Mouse (Mus musculus): Measurements from ENCODE around the gene Acss1.

The Acss1 gene

DNA sequence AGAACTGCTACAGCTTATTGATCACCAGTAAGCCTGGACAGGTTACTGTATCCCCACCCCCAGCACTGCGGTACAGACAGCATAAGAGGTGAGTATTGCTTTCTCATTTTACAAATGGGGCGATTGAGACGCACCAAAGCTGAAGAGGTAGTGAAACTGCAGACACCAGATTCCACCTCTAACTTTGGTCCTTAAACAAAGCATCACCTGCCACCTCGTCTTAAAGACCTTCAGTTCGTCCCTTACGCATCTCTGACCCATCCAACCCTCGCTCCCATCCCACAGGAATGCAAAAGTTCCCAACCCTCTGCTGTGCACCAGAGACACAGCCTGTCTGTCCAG lies 1.6 kb downstream of the Acss1 start:
- no peak for DNase-seq (ENCODE audit: low read depth, low spot score)

DNA sequence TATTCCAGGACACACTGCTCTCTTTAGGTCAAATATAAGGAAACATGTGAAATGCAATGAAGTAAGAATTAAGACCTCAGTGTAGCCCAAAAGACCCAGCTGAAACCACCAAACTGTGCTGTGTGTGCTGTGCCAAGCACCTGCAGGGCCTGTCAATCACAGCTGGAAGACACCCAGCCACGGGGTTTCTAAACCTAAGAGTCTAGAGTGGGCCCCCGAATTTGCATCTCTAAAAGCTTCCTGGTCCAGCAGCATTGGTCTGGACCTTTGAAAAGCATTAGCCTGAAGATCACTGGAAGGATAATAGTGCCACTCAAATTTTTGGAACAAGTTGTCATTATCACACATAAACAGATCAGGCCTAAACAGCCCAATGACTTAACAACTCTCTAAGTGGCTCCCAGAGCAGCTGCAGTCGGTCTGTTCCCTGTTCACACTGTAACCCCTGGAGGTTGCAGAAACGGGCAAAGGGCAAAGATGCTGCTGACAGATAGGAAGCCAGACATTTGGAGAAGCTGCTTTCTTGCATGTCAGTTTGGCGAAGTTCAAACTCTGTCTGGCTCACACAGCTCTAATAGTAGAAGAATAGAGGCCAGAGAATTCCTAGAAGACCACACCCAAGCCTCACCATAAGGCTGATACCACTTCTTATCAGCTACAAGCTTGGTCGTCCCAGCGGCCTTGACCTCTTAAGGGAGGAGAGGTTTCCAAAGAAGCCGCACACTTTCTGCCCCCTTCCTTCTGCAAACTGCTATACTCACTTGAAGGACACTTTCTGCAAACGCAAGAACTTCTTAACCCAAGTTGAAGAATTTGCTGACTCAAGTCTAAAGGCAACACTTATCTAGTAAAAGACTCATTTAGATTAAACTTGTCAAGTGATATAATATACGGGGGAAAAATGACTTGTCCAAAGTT lies 2.5 kb downstream of the Acss1 start:
- DNase-seq (ENCODE audit: low read depth, low spot score): no peak

DNA sequence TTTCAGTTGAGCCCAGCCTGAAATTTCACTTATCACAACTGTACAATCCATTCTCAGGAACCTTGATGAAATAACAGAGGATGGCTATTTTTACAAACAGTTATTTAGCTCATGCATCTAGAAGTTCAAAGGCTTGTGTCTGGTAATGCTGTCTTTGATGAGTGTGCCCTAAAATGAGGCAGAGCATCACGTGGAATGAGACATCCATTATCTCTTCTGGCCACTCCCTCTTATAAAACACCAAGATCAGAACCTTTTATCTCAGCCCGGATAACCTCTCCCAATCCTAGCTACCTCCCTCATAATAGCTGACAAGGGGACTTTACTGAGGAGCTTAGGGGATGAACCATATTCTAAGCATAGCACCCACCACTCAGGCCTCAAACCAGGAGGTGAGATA lies 3.3 kb downstream of the Acss1 start:
- no peak for DNase-seq (ENCODE audit: low read depth, low spot score)

DNA sequence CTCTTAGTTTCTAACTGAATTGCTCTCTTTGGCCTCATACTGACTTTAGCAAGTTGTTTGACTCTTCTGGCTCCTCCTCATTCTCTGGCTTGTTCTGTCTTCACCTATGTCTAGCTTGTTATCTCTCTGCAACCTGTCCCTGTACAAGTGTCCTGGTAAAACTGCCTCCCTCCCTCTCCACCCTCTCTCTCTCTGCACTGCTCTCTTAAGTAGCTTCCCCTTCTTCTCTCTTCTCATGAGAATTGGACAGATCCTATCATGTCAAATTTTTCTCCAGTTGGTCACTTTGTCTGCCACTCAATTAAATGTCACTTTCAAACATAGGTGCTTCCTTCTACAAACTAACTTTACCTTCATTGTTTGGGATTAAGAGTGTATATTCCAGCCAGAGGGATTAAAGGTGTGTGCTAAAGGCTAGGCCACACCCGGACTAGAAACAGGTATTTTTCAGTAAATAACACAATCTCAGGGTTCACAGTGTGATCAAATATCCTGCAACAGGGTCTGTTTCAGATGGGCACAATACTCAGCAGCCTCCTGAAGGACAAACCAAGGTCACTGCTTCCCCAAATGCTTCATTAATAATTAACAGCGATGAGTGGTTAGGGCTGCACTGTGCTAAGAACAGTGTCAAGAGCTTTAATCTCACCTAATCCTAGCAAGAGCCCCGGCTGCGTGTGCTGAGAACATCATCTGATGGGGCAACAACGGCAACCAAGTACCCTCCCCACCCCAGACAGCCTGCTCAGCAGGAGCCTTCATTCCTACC lies 4.0 kb downstream of the Acss1 start:
- DNase-seq (ENCODE audit: low read depth, low spot score): no peak

DNA sequence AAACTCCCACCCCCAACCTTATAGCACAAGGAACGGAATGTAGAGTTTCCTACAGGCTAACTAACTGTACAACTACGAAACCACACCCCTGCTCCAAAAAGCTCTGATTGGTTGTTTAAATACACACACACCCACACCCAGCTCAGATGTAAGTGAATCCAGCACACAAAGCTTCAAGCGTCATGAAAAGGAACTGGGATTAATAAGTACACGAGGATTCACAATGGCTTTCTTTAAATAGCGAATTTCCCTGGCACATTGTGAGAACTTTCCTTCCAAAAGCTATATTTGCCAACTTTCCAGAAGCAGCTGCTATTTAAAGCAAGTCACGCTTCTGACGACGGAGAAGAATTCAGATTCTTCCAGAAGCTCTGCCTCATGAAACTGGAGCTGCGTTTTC lies 5.0 kb downstream of the Acss1 start:
- peak; percentile 78 for DNase-seq (ENCODE audit: low read depth, low spot score)

DNA sequence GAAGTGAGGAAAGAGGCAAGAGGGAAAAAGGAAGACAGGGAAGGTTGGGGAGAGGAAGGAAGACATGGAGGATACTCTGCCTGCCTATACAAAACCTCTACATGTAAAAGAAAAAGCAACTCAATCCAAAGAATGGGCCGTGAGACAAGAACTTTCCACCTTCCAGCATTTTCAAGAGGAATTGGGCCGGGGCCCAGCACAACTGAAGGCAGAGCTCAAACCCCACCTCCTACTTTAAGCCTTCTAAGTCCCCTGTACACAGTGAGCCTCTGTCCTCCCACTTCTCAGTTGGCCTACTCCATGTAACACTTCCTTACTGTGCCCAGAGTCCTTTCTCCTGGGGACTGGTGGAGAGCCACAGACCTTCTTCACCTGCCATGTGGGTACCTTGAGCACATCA lies 6.3 kb downstream of the Acss1 start:
- no peak for DNase-seq (ENCODE audit: low read depth, low spot score)

DNA sequence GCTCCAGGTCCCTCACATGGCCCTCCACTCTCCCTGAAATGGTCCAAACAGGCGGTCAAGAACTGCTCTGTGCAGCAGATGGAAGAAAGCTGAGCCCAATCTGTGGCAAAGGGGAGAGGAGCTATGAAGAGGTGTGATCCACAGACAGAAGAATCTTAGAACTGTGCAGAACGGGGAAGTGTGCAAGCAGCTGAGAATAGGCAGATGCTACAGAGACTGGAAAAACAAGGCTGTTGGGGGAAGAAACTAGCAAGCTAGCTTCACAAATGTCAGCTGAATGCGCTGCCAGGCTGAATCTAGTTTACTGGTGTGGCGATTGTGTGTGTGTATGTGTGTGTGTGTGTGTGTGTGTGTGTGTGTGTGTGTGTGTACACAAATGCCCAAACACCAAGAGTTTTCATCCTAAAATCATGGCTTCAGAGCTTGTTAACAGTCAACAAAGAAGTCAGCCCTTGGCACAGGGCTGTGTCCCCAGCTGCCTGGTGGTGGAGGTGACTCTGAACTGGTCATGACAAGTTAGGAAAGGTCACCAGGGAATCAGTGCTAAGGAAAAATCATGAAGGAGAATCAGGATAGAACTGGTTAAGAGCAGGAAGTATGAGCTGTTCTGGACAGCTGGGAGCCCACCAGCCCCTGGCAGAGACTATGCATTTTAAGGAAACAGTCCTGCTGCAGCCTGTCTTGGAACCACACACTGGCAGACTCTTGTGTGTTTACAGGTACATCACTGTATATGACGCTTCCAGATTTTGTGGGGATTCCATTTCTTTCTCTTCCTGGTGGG lies 7.4 kb downstream of the Acss1 start:
- DNase-seq (ENCODE audit: low read depth, low spot score): no peak

DNA sequence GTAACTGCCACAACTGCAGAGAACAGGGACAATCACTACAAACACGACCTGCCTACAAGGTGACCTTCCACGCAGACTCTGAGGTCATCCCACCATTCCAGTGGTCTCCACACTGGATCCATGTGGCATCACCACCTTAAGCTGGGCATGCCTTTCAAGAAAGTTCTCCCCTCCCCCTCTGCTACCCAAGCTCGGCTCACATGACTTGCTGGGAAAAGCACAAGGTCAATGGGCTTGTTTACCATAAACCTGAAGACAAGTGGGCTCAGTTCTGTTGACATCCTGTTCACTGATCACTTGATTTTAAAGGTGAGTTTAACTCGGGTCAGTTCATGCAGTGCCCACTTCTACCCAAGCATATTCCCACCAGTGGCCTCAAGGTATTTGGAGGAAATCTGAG lies 8.3 kb downstream of the Acss1 start:
- DNase-seq (ENCODE audit: low read depth, low spot score): no peak

DNA sequence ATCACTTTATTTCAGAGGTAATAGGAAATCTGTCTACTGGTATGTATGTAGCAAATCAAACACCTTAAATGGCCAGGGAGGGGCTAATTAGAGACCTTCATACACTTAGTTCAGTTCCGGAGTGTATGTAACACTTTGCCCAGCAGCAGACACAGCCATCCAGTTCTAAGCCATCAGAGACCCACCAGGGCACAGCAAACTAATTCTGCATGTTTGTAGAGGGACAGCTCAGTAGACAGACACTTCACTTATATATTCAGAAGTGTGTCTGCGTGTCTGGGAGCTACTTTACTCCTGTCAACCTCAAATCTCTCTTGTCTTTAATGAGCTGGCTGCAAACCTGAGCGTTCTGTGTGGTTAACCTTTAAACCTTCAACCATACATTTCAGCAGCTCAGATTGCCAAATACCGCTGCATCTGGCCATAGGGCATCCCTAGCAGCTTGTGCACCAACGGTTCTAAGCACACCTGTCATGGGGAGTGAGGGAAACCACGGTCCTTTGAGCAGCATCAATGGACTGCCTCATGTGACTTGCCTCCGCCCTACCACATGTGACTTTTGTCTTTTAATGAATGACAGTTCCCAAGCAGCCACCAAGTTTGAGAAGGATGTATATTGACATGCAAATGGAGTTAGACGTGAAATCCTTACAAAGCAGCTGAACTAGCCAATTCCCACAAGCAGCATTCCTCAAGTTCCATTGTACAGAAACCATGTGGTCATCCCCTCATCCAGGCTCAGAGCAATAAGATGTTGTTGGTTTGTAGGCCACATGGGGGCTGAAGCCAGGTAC lies 11.1 kb downstream of the Acss1 start:
- no peak for DNase-seq (ENCODE audit: low read depth, low spot score)

DNA sequence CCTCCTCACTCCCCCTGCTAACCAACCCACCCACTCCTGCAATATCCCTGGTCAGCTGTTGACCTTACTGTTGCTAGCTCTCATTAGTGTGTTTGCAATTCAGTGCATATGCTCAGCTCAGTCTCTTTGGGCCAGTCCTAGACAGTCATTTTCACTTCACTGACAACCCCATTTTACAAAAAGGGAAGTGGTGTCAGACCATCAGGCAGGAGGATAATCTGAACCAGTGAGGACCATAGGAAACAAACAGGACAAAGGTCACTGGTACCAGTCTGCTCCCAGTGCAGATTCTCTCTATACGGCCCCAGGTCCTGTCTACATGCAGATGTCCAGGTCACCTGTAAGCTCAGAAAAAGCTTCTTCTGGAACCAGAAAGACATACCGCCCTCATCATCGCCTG lies 12.2 kb downstream of the Acss1 start:
- DNase-seq (ENCODE audit: low read depth, low spot score): no peak

DNA sequence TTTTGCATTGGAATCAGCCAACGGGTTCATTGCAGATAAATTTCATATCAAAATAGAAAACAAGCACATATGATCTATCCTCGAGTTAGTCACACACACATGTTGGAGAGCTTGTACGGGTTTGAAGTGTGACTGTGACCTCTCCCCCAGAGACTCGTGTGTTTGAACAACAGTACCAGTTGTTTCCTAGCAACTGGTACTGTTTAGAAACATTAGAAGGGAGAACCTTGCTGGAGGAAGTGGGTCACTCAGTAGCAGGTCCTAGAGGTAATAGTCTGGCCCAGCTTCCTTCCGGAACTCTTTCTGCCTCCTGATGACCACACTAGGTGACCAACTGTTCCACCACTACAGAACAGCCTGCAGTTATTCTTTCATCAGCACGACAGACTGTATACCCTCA lies 13.0 kb downstream of the Acss1 start:
- peak; percentile 76 for DNase-seq (ENCODE audit: low read depth, low spot score)

DNA sequence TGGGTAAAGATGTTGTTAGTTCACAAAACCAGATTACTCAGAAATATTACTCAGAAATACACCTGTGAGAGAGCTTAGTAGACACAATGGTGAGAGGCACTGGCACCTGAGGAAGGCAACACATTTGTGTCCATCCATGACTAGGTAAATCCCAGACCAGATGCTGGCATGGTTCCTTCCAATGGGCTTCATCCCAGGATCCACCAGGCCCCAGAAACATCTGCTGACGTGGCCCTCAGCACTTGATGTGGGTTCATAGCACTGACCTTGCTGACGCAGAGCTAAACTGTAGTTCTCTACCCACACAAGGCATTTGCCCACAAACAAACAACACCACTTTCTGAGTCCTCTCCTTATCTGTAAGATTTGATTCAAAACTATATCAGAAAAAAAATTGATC lies 13.5 kb downstream of the Acss1 start:
- no peak for DNase-seq (ENCODE audit: low read depth, low spot score)

DNA sequence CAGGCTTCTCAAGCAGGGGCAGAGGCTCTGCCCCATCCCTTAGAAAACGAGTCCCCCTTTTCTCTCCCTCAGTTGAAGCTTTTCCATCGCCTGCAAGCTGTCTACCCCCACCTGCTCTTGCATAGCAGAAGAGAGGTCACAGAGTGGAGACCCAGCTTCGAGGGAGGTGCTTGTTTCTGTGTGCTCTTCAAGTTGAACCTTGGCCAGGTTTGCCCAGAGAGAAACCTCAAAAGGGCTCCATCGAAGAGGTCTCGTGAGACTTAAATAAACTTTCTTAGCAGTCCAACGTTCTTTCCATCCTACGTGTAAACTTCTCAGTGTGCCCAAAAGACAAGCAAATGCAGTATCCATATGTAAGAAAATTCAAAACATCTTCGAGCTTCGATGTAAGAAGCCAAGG lies 16.9 kb downstream of the Acss1 start:
- no peak for DNase-seq (ENCODE audit: low read depth, low spot score)

DNA sequence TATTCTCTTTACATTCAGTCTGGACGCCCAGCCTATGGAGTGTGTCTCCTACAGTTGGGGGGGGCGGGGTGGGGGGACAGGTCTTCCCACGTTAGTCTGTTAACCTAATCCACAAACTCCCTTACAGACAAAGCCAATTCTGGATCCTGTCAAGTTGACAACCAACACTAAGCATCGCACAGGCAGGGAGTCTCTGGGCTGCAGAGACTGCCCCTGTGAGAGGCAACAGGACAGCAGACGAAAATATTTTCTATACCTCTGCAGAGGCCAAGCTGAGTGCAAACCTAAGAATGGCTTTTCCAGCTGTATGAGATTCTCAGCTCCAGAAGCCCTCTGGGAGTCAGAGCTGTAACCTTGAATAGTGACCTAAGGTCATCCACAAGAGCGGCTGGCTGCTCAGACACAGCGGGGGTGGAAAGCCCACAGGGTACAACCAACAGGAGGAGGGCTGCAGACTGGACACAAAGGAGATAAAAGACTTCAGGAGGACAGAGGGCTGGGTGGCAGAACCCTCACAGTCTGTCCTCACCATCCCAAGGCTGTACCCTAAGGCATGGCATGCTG lies 17.7 kb downstream of the Acss1 start:
- DNase-seq (ENCODE audit: low read depth, low spot score): no peak

DNA sequence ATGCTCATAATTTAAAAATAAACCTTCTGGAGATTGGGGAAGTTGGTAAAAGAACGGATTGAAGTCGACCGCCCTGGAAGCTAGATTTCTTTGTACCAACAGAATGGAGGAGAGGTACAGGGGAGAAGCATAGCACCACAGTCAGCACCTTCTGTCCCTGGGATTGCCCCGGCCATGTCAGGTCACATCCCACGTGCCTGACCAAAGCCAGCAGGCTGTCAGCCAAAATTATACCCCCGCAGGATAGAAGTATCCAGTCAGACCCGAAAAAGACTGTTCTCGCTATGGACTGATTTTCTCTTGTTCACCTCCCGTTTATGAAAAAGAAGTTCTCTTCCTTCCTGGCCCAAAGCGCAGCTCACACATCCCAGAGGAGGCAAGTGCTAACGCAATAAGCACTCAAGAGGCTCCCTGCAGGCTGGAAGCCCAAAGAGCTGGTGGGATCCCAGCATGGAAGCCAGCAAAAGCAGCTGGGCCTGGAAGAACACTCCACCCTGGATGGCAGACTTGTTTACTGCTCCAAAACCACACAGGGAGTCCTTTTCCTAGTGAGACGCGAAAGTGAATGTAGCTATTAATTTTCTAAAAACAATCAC lies 19.9 kb downstream of the Acss1 start:
- peak; percentile 62 for DNase-seq (ENCODE audit: low read depth, low spot score)

DNA sequence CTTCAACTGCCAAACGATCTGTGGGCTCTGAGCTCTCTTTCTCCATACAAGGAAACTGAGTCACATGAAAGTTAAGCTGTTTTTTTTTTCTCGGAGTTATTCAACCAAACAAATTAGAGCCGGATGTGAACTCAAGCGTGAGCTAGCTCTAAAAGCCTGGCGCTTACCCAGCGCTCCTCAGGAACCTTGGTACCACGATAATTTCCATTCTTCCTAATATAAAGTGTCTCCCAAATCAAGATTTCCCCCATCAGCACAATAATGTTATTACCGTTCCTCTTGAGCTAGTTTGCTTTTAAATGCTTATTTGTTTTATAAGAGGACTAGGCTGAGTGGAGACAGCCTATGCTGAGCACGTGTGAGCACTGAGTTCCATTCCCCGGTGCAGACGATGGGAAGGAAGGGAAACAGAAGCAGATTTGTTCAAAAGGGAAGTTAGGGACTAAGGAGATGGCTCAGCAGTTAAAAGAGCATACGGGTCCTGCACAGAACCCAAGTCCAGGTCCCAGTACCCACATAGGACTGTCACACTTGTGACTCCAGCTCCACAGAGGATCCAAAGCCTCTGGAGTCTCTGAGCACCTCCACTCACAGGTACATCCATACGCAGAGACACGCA lies 20.5 kb downstream of the Acss1 start:
- no peak for DNase-seq (ENCODE audit: low read depth, low spot score)

DNA sequence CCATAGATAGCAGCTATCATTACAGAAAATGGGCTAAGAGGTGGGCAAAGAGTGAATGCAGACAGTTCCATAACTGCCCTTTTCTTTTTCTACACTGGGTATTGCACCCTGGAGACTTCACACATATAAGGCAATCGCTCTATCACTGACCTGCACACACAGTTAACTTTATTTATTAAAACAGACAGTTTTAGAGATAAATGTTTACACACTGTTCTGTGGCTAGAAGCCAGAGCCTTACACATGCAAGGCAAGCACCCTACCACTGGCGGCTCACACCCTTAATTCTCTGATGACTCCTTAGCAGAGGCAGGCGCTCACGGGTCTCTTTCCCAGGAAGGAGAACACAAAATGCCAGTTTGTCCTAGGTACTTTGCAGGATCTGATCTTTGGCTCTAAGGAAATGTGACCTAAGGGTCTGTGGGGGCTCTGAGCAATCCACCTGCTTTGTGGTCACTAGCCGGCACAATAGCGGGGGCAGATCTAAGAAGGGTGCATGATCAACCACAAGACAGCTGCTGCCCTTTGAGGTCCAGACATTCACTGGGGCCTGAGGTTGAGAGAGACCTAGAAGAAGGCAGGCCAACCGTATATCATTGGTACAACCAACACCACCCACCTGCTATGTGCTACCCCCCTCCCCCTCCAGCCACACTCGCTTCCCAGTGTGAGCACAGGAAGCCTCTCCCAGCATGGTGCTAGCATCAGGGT lies 21.7 kb downstream of the Acss1 start:
- no peak for DNase-seq (ENCODE audit: low read depth, low spot score)

DNA sequence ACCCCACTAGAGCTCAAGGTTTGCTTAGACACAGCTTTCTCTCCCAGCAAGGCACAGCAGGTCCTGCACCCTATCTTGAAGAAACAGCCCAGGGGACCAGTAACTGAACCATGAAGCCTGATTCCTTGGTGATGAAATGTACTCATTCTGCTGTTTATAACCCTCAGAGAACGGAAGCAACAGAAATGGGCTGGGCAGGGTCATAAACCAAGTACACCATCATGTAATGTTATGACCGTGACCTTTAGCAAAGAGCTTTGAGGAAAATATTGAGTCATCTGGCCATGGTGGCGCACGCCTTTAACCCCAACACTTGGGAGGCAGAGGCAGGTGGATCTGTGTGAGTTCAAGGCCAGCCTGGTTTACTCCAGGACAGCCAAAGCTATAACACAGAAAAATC lies 23.1 kb downstream of the Acss1 start:
- DNase-seq (ENCODE audit: low read depth, low spot score): no peak

DNA sequence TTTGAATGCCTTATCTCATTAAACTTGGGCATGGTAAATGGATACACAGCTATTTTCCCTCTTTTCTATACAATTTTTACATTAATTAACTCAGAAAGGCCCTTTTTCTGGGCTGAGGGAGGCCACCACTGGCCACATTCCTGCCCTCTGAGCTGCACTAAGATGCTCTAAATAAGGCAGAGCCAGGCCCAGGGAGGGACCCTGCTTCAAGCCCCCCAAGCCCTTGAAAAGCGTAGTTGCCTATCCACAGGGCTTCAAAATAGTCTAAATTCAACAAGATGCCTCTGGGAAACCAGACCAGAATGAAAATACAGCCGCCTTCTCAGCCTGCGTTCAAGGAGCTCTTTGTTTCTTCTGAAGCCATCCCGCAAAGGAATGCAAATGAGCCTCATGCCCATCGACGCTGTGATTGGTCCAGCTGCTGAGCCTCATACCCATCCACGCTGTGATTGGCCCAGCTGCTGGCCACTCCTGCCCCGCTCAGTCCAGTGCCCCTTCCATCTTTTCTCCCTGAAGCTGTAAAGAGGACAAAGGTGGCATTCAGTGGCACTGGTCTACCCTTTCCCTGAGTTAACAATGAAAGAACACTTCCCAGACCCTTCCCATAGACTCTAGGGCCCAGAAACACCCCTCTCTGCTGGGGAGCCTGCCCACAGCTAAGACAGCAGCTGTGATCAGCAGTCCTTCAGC lies 24.4 kb downstream of the Acss1 start:
- no peak for DNase-seq (ENCODE audit: low read depth, low spot score)

Measured in skeletal muscle tissue, adult 2 months (tissue).